Mouse (Mus musculus) adrenal gland, adult 18-20 months (tissue): ENCODE data around the gene Sall1. TPM values are rescaled to one million over a fixed set of nuclear protein-coding genes. Genes with fewer than 3 reads are reported as not detected.

Experiments
- DNase-seq, 2 experiments: peaks; one replicate each; pipeline ENCODE4 v3.0.0; 2021 to 2022; ENCODE audit warnings: low spot score in 2 of 2
- long read RNA-seq, 2 experiments: library from polyadenylated mRNA; stranded (forward); transcript quantifications; one replicate each; pipeline ENCODE4 v2.0.0; 2021
- total RNA-seq, 2 experiments: library from RNA; stranded (reverse); gene quantifications; 1 replicate in 1 of 2; 2 replicates in 1 of 2; pipeline ENCODE4 v1.2.3; 2021

Gene Sall1
- under 1 TPM in 1 of 2 experiments, not detected in 1; 0.07 TPM for total RNA-seq
- long read RNA-seq, experiment 1 = 0 reads
- long read RNA-seq, experiment 2 = 0 reads

- DNase-seq = no peak
These were observed at the start of gene Sall1 for GRCm38 (mm10) chr8:89043940-89044339. Gene Sall1, minus strand, starts transcription at chr8:89044162.

- DNase-seq = no peak
These were observed 46.0 kb upstream of the Sall1 start for GRCm38 (mm10) chr8:89089916-89090315.

GRCm38 (mm10) chr8:89079147-89079546, 35.2 kb upstream of the Sall1 start:
- no peak for DNase-seq

GRCm38 (mm10) chr8:89072968-89073382, 29.0 kb upstream of the Sall1 start:
- DNase-seq = no peak

DNA sequence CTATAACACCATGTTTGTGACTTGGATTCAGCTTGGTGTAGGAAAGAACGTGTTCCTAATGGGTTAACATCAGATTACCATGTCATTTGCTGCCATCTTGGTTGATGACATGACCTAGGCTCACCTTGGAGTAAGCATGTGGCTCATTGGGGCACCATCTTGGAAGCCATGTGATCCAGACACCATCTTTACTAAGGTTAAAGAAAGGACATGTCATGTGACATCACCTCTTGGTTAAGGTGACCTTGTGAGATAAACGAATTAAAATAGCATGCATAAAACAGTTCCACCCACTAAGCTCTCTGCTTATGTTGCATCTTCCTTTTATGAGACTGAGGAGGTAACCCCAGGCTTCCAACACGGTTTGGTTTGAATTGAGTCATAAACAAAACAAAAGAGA, 23.5 kb upstream of the Sall1 start:
- no peak for DNase-seq

GRCm38 (mm10) chr8:89064042-89064441, 20.1 kb upstream of the Sall1 start:
- no peak for DNase-seq

DNA sequence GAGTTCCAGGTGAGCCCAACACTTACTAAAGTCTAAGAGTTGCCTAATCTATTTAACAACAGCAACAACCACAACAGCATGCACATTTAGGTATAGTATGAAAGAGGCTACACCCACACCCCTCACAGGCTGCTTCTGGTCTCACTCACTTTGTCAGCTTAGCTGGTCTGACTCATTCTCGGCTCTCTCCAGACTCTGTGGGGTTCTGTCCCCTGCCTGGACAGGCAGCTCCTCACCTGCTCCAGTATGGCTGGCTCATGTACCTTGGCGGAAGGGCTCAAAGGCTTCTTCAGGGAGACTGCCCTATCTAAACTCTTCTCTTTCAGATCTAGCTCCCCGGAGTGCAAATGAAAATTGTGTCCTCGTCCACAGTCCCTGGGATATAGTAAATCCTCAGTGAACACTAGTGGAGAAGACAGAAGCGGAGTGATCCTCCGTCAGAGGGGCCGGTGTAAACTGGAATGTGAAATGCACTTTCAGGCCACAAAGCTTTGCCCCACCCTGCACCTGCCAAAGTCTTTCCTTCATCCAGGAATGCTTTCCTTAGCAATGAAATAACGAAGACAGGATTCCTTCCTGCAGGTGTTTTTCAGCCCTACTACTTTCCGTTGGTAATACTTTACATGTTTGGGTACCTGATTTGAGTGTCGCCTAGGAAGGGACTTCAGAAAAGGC, 19.5 kb upstream of the Sall1 start:
- DNase-seq = no peak

DNA sequence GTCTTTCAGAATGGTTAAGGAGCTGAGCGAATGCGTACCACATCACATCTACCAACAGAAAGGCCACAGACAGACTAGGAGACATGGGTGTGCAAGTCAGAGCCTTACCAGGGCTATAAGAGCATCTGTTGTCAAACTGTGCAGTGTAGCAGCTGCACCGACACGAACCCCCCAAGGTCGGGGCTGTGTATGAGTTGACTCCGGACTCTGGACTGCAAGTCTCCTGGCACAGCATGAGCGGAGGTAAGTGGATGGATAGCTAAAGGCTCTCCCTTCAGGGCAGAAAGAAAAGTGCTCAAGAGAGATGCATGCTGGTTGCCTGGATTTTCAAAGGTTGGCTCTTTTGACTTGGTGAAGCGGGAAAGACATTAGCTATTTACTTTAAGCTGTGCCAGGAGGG, 16.8 kb upstream of the Sall1 start:
- no peak for DNase-seq

- no peak for DNase-seq
These were observed 15.5 kb upstream of the Sall1 start for GRCm38 (mm10) chr8:89059507-89059906.

DNA sequence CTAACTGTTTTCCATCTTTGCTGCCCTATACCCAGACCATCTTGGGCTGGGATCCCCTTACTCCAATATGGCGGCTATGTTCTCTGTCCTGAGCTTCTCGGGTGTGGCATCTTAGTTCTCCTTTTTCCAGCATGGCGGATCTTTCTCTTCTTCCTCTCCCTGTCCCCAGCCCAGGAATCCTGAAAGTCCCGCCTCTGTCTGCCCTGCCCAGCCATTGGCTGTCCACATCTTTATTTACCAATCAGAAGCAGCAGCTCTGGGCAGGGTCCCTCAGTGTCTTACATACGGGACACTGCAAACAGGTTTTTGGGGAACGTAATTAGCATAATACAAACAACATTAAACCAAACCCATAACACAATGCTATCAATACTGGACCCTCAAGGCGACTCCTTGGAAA, 8.9 kb upstream of the Sall1 start:
- no peak for DNase-seq

GRCm38 (mm10) chr8:89046639-89047348, 2.8 kb upstream of the Sall1 start:
- DNase-seq = no peak

- DNase-seq = no peak
These were observed 2.3 kb upstream of the Sall1 start for GRCm38 (mm10) chr8:89046226-89046625.

DNA sequence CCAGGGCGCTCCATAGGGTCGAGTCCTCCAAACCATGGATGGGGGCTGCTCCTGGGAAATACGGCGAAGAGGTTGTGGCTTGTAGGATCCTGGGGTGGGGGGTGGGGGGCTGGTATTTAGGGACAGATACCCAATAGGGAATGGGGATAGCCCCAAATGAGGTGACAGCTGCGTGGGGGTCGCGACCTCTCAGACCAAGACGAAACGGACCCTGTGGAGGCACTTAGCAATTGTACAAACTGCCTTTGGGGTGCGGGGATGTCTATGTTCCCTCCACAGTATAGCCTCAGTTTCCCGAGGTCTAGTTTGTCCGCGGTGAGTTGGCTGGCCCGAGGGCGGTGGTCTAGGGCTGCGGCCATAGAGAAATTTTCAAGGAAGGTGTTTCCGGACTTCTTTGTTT, 1.8 kb upstream of the Sall1 start:
- no peak for DNase-seq

GRCm38 (mm10) chr8:89045218-89045601, 1.2 kb upstream of the Sall1 start:
- no peak for DNase-seq

- no peak for DNase-seq
These were observed 702 bp upstream of the Sall1 start for GRCm38 (mm10) chr8:89044511-89045217.

- DNase-seq = no peak
These were observed 556 bp downstream of the Sall1 start for GRCm38 (mm10) chr8:89043371-89043841.

GRCm38 (mm10) chr8:89042560-89043370, 1.2 kb downstream of the Sall1 start:
- no peak for DNase-seq

- DNase-seq = no peak
These were observed 1.9 kb downstream of the Sall1 start for GRCm38 (mm10) chr8:89042118-89042460.

DNA sequence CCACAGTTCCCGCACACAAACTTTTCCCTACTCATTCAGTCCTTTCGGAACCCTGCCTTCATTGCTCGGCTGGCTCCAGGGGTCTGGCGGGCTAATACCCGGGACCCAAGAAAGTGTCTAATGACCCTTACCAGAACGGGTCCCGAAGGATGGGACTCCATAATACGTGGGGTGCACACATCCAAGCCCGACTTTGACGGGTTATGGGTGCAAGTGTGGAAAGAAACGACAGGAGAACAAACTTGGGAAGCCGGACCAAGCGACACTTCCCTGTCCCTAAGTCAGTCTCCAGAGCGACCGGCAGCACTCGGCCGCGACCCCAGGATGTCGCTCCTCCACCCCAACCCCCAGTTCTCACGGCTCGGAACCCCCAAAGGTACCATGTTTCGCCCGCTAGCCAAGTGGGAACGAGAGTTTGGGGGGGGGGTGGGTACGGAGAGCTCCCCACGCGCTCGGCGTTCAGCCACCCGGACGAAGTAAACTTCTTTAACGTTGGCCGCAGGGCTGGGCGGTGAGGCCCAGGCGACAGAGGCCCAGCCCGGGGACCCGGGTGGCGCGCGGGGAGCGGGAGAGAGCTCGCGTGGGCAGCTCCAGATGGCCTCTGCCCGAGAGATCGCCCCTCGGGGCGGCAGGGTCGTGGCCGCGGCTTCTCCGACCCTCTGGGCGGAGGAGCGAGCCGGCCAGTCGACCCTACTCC, 2.4 kb downstream of the Sall1 start:
- DNase-seq = no peak

DNA sequence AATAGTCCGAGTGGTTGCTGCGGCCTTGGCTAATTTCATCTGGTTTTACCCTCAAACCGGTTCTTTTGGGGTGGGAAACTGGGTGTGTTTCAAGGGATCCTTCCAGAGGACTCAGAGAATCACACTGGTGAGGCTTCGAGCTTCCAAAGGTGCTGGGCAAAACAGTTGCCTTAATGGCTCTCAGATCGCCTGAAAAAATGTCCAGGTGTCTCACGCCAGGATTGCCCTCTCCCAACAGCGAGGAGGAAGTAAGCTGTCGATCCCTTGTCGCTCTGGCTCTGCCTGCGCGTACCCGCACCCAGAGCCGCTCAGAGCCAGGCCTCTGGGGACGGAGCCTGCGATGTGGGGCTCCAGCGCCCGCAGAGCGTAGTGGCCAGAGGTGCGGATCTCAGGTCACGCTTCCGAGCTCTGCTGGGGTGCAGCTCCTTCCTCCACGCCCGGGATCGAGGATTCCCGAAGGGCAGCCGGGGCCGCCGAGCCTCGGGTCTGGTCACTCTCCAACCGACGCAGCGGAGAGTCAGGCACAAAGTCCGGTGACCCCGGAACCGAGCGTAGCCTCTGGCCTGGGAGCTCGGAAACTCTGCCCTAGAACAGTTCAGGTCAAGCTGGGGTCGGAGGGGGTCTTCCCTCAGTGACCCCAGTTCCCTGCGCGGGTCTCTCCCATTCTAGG, 3.1 kb downstream of the Sall1 start:
- no peak for DNase-seq
